Mouse (Mus musculus) T-helper 17 cell (primary cell): ENCODE data around the gene Fbxo47.

Experiments
- in situ Hi-C, 2 experiments: fragments of 300-600 bp; cut with MboI, MseI; formaldehyde crosslinking; loops; 1 replicate in 1 of 2; 2 replicates in 1 of 2; pipeline ENCODE4 v1.15.1; 2025; ENCODE audit warnings: high pct_unique_total_duplicates in 2 of 2

The Fbxo47 gene

DNA sequence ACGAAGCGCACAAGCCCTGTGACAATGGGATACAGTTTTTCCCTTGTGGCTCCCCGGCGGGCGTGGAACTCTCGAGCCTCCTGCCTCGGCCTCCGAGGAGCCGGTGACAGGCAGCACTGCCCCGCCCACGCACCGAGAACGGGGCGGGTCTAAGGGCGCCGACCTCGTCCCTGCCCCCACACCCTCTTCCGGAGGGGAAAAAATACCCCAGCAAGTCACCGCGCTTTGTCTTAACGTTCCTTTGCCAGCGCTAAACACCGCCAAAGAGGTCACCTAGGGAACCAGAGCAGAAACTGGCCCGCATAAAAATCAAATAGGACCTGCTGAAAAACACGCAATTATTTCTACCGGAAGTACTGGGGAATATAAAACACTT, 424 bp downstream of the Fbxo47 start:
- in situ Hi-C loops: loop anchor here (5.0 kb wide), 2 partner anchors 86 to 91 kb away; partner anchors contain the start of gene Lasp1 (in 1 of the 2)

GRCm38 (mm10) chr11:97880362-97880761, 3.6 kb downstream of the Fbxo47 start:
- in situ Hi-C loops: loop anchor here (5.0 kb wide), 2 partner anchors 83 to 88 kb away; partner anchors contain the start of gene Lasp1 (in 1 of the 2)

DNA sequence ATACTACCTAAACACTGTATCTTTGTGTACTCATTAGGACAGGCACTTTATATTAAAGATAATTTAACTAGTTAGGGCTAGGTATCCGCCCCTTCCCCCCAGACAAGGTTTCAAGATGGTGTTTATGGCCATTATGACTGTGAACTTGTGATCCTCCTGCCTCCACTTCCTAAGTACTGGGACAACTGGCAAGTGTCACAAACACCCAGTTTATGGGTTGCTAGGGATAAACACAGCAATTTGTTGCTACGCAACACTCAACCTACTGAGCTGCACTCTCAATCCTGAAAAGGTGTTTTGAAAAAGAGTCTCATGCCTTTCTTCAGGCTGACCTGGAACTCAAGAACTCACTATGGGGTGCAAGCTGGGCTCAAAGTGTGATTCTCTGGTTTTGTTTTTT, 6.6 kb downstream of the Fbxo47 start:
- in situ Hi-C loops: no loop called here

DNA sequence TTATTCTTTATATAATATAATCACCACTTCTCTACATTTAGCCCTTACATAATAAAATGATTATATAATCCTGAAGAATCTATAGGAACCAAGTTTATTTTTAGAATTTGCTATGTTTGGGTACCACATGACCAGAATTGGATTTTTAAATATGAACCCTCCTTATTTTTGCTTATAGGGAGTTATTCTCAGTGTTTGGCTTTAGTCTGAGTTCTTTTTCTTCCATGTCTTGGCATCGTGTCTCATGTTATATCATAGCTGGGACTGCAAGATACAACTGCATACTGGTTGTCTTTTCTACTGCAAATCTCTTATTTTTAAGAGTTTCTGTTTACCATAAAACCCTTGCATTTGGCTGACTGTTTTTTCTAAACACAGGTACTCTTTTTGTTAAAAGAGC, 9.6 kb downstream of the Fbxo47 start:
- in situ Hi-C loops: loop anchor here in 1 of 2 experiments (25.0 kb wide), 1 partner anchor 863 kb away; the partner anchor contains the start of genes Med24 and Thra

DNA sequence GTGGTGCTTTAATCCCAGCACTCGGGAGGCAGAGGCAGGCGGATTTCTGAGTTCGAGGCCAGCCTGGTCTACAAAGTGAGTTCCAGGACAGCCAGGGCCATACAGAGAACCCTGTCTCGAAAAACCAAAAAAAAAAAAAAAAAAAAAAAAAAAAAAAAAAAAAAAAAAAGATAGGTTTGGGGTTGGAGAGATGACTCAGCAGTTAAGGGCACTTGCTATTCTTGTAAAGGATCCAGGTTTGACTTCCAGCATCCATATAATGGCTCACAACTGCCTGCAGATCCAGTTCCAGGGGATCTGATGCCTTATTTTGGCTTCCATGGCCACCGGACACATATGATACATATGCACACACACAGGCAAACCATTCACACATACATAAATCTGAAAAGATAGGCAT, 11.6 kb downstream of the Fbxo47 start:
- in situ Hi-C loops: loop anchor here in 1 of 2 experiments (25.0 kb wide), 1 partner anchor 865 kb away; the partner anchor contains the start of genes Med24 and Thra

DNA sequence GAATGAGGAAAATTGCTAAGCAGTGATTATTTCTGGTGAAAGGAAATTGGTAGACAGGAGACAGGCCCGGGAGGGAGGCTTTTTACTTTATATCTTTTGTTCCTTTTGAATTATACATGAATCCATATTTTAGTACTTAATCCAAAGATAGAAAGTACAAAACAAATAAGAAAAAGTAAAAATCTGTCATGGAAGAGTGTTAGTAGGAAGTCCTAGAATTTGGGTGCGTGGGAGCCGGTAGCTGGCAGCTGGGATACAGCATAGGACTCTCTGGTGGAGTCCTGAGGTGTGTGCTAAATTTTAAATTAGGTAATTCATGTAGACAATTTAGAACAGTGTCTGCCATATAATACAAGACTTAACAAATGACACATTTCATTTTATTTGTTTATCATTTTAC, 16.4 kb downstream of the Fbxo47 start:
- in situ Hi-C loops: loop anchor here in 1 of 2 experiments (25.0 kb wide), 1 partner anchor 870 kb away; the partner anchor contains the start of genes Med24 and Thra

- in situ Hi-C loops: loop anchor here in 1 of 2 experiments (25.0 kb wide), 1 partner anchor 871 kb away; the partner anchor contains the start of genes Med24 and Thra
Observed at GRCm38 (mm10) chr11:97866091-97866888, 17.7 kb downstream of the Fbxo47 start.

GRCm38 (mm10) chr11:97865421-97865820, 18.5 kb downstream of the Fbxo47 start:
- in situ Hi-C loops: loop anchor here in 1 of 2 experiments (25.0 kb wide), 1 partner anchor 872 kb away; the partner anchor contains the start of genes Med24 and Thra

DNA sequence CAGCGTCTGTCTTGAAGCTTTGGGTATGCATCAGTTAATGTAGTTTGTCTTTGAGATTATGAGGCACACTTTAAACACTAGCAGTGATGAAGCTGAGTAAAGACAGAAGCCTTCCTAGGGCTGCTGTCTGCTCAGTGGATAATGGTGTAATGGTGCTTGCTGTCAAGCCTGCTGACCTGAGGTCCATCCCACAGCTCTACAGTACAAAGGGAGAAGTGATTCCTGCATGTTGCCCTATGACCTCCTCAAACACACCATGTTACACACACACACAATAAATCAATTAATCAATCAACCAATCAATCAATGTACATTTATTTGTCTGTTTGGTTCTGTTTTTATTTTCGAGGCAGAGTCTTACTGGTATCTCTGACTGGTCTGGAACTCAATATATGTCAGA, 21.8 kb downstream of the Fbxo47 start:
- in situ Hi-C loops: loop anchor here in 1 of 2 experiments (25.0 kb wide), 1 partner anchor 875 kb away; the partner anchor contains the start of genes Med24 and Thra

DNA sequence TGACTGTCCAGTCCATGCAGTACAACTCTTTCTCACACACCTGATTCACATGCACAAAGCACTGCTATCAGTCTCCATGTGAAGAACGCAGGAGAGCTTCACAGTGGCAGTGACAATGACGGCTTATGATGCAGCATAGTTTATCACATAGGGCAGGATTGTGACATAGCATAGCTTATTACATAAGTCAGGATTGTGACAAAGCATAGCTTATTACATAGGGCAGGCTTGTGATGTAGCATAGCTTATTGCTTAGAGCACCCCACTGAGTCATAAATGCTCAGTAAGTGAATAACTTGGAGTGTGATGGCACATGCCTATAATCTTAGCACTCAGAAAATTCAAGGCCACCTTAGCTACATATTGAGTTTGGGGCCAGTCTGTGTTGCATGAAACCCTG, 28.5 kb downstream of the Fbxo47 start:
- in situ Hi-C loops: loop anchor here in 1 of 2 experiments (25.0 kb wide), 1 partner anchor 882 kb away; the partner anchor contains the start of genes Med24 and Thra

DNA sequence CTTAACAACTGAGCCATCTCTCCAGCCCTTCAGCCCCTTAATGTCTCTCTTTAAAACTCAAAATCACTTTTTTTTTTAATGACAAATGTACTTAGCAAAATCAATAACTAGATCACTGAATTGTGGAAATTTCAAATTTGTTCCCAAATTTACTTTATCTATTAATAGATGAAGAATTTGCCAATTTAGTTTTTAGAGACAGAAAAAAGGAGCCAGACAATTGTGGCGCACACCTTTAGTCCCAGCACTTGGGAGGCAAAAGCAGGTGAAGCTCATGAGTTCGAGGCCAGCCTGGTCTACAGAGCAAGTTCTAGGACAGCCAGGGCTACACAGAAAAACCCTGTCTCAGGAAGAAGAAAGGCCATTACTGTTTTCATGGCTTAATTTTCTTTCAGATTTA, 32.4 kb downstream of the Fbxo47 start:
- in situ Hi-C loops: loop anchor here in 1 of 2 experiments (25.0 kb wide), 1 partner anchor 886 kb away; the partner anchor contains the start of genes Med24 and Thra

DNA sequence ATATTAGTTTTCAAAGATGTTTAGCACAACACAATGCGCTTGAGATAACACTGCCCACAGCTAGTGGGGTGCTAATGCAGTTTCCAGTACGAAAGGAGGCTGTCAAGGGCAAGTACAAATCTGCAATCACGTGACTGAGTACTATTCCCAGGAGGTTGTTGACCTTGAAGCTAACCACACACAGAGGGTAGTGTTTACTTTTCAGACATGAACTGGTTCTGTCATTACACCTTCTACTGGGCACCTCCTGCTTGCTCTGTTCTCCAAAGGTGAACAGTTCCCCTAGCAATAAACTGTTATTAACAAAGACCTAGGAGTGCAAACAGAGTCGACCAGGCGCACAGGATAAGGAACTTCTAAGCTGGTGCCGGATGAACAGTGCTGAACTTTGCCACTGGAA, 33.6 kb downstream of the Fbxo47 start:
- in situ Hi-C loops: loop anchor here in 1 of 2 experiments (25.0 kb wide), 1 partner anchor 887 kb away; the partner anchor contains the start of genes Med24 and Thra

GRCm38 (mm10) chr11:97842001-97842400, 42.0 kb downstream of the Fbxo47 start:
- in situ Hi-C loops: loop anchor here in 1 of 2 experiments (25.0 kb wide), 1 partner anchor 1780 kb away; the partner anchor contains the start of gene Ube2z

DNA sequence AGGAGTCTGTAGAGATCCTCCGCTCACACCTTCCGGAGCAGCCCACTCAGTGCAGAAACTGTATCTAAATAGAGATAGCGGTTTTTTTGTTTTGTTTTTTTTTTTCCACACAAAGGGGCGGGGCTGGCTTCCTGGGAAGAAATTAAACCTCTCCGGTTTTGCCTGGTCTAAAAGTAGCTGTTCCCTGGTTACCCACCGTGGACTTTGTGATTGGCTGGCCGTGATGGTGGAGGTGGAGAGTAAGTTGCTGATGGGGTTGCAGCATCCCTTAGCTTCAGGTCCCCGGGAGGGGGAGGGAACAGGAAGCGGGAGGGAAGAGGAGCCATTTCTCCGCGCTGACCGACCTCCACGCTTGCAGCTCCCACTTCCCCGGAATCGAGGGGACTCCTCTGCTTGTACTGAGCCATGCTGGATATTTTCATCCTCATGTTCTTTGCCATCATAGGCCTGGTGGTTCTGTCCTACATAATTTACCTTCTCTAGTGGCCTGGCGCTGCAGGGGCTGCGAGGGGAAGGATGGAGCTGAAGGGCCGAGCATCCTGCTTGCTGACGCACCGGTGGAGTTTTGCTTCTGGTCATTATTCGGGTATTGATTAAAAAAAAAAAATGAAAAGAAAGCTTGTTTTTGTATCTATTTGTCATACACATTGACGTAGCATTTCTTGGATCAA, 42.8 kb downstream of the Fbxo47 start:
- in situ Hi-C loops: loop anchor here in 1 of 2 experiments (25.0 kb wide), 1 partner anchor 1779 kb away; the partner anchor contains the start of gene Ube2z

DNA sequence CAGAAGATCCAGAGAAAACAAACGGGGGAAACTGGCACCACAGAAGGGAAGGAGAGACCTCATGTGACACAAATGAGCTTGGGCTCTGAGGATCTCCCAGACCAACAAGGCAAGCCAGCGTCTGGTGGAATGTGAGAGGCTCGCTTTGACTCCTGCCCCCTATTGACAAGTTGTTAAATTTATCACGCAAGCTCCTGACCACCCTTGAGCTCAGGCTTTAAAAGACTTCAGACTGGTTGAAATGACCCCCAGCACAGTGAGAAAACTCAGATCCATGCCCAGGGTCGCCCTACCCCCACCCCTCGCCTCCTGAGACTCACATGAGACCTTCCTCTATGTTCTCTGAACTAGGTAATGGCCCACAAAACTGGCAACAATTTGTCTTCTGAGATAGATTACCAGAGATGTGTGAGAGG, 43.4 kb downstream of the Fbxo47 start, which contains the start of gene B230217C12Rik:
Gene B230217C12Rik (plus strand): TSS at position 242 of the 416 bp plus-strand sequence.
- in situ Hi-C loops: loop anchor here in 1 of 2 experiments (25.0 kb wide), 1 partner anchor 1778 kb away; the partner anchor contains the start of gene Ube2z

GRCm38 (mm10) chr11:97840135-97840490, 43.8 kb downstream of the Fbxo47 start:
- in situ Hi-C loops: loop anchor here in 1 of 2 experiments (25.0 kb wide), 1 partner anchor 1778 kb away; the partner anchor contains the start of gene Ube2z

DNA sequence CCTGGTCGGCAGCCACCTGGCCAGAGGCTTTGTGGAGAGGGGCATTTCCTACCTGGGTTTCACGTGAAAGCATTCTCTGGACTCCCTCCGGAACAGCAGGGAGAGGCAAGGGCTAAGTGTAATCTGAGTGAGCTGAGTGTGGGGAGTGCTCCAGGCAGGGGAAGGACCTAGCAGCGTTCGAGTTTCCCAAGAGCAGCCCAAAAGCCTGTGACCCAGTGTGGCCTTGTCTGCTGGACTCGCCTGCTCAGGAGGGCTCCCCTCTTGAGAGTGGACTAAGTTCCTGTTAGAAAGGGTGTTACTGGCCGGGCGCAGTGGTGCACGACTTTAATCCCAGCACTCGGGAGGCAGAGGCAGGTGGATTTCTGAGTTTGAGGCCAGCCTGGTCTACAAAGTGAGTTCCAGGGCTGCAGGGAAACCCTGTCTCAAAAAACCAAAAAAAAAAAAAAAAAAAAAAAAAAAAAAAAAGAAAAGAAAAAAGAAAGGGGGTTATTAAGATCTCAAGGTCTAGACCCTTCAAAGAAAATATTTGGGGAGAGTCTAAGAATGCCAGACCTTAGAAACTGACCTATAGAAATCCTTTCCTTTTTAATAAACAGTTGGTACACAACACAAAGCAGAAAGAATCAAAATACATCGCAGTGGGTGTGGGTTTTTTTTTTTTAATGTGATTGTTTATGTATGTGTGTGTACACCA, 44.4 kb downstream of the Fbxo47 start:
- in situ Hi-C loops: loop anchor here (5.0 to 25.0 kb wide), 3 partner anchors 37 to 1777 kb away; partner anchors contain the start of gene Ube2z (in 1 of the 2)

GRCm38 (mm10) chr11:97838779-97839440, 45.0 kb downstream of the Fbxo47 start:
- in situ Hi-C loops: loop anchor here (5.0 to 25.0 kb wide), 3 partner anchors 37 to 1777 kb away; partner anchors contain the start of gene Ube2z (in 1 of the 2)

DNA sequence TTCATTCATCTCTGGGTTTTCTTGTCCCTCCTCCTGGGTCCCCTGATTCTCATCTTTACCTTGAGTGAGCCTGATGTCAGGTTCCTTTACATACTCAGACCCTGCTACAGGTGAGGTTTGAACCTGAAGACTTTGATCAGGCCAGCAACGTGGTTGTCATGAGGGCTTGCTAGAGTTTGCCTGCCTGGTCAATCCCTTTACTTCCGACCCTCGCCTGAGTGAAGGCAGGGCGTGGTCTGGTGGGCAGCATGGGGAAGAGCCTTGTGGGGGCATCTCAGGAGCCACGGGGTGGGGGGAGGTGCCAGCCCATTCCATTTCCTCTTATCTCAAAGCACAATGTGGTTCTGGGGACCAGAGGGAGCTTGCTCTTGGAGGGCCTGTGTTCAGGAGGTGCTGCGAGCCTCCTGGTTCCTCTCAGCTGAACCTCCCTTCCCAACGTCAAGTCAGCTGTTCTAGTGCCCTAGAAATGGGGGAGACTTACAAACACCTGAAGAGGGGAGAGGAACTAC, 46.3 kb downstream of the Fbxo47 start:
- in situ Hi-C loops: loop anchor here (5.0 to 25.0 kb wide), 3 partner anchors 35 to 1775 kb away; partner anchors contain the start of gene Ube2z (in 1 of the 2)
